Mouse (Mus musculus) myocyte (in vitro differentiated cells): Measurements from ENCODE around the gene Spert. TPM values are rescaled to one million over a fixed set of nuclear protein-coding genes. Genes with fewer than 3 reads are reported as not detected.

Source experiments
- H3K27me3 ChIP-seq: one replicate; pipeline ENCODE4 v1.6.1; 2011; ENCODE audit not compliant: control insufficient read depth, insufficient read depth, insufficient read length
- H3K36me3 ChIP-seq: one replicate; pipeline ENCODE4 v1.6.1; 2011; ENCODE audit not compliant: control insufficient read depth, insufficient read depth
- H3K4me2 ChIP-seq: one replicate; pipeline ENCODE4 v1.6.1; 2011; ENCODE audit warnings: low read depth, control low read depth
- H3K4me3 ChIP-seq: one replicate; pipeline ENCODE4 v1.5.1; 2011; ENCODE audit warnings: mild to moderate bottlenecking, control low read depth, moderate library complexity
- H3K79me2 ChIP-seq: one replicate; pipeline ENCODE4 v1.6.1; 2011; ENCODE audit not compliant: control insufficient read depth, insufficient read depth
- H3ac ChIP-seq: one replicate; pipeline ENCODE4 v1.6.1; 2011; ENCODE audit not compliant: control insufficient read depth, insufficient read length
- CEBPB ChIP-seq: IDR thresholded peaks from 2 replicates; pipeline ENCODE4 v1.6.1; 2011; ENCODE audit warnings: mild to moderate bottlenecking, moderate library complexity; ENCODE audit not compliant: poor library complexity, insufficient read depth, severe bottlenecking
- E2F4 ChIP-seq: IDR thresholded peaks from one replicate; pipeline ENCODE4 v1.6.1; 2011; ENCODE audit warnings: mild to moderate bottlenecking, control low read depth, moderate library complexity; ENCODE audit not compliant: insufficient read depth
- MAX ChIP-seq: IDR thresholded peaks from one replicate; pipeline ENCODE4 v1.6.1; 2011; ENCODE audit warnings: low read depth, mild to moderate bottlenecking, control low read depth
- MYOD1 ChIP-seq, 3 experiments: IDR thresholded peaks; one replicate each; pipeline ENCODE4 v1.6.1; 2011; ENCODE audit warnings: control low read depth in 2 of 3, low read depth in 2 of 3, mild to moderate bottlenecking in 2 of 3, moderate library complexity in 1 of 3; ENCODE audit not compliant: insufficient read length in 2 of 3, control insufficient read depth in 1 of 3
- MYOG ChIP-seq, 3 experiments: IDR thresholded peaks; one replicate each; pipeline ENCODE4 v1.6.1; 2011; ENCODE audit warnings: control low read depth in 2 of 3, low read depth in 2 of 3, mild to moderate bottlenecking in 2 of 3; ENCODE audit not compliant: insufficient read length in 2 of 3, control insufficient read depth in 1 of 3, insufficient read depth in 1 of 3
- POLR2A ChIP-seq: IDR thresholded peaks from one replicate; pipeline ENCODE4 v1.6.1; 2011; ENCODE audit warnings: low read depth, mild to moderate bottlenecking, control low read depth, moderate library complexity; ENCODE audit not compliant: insufficient read length
- POLR2AphosphoS2 ChIP-seq: IDR thresholded peaks from one replicate; pipeline ENCODE4 v1.6.1; 2011; ENCODE audit warnings: low read depth, control low read depth; ENCODE audit not compliant: insufficient read length
- REST ChIP-seq: IDR thresholded peaks from one replicate; pipeline ENCODE4 v1.6.1; 2011; ENCODE audit warnings: mild to moderate bottlenecking, control low read depth, moderate library complexity; ENCODE audit not compliant: insufficient read depth, insufficient read length
- SRF ChIP-seq: IDR thresholded peaks from one replicate; pipeline ENCODE4 v1.6.1; 2011; ENCODE audit warnings: low read depth; ENCODE audit not compliant: control insufficient read depth, insufficient read length
- TCF12 ChIP-seq: IDR thresholded peaks from one replicate; pipeline ENCODE4 v1.6.1; 2011; ENCODE audit warnings: mild to moderate bottlenecking, control low read depth; ENCODE audit not compliant: poor library complexity, insufficient read depth, severe bottlenecking
- TCF3 ChIP-seq: IDR thresholded peaks from one replicate; pipeline ENCODE4 v1.6.1; 2011; ENCODE audit warnings: low read depth, control low read depth; ENCODE audit not compliant: insufficient read length
- USF1 ChIP-seq: IDR thresholded peaks from one replicate; pipeline ENCODE4 v1.6.1; 2011; ENCODE audit warnings: low read depth, mild to moderate bottlenecking, control low read depth, moderate library complexity
- polyA plus RNA-seq: library from polyadenylated mRNA; unstranded; fragments of >200 nt; fragmentation: generic; extraction: Trizol; gene quantifications from one replicate; pipeline ENCODE4 v1.2.1, GENCODE M21; 2012; ENCODE audit warnings: missing spikeins

Gene Spert
- polyA plus RNA-seq, 1 experiment, result not detected

DNA sequence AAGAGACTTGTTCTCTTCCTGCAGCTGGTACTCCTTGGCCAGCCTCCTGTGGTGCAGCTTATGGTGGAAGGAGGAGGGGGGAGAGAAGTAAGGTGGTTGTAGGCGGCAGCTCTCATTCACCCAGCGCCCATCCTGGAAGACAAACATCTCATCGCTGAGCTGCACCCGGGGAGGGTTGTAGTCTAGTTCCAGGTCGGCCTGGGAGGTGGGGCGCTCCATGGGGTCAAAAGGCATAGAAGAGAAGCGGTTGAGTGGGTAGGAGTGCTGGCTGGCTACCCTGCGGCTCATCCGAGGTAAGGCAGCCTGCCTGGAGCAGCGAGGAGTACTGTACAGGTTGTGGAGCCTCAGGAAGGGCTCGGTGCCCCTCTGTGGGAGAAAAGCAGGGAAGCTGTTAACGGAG, 9.0 kb downstream of the Spert start:
- no peak overlapping the region for H3ac ChIP-seq
- no peaks in the 10 kb centered on the region for H3K79me2 ChIP-seq
- H3K4me2 ChIP-seq, result no peak overlapping the region
- TF ChIP-seq USF1, result no peak
- no peak for TF ChIP-seq POLR2A
- peaks cover 28% of the 10 kb centered on the region for H3K27me3 ChIP-seq
- no peaks in the 10 kb centered on the region for H3K36me3 ChIP-seq
- H3K4me3 ChIP-seq, result no peak overlapping the region

DNA sequence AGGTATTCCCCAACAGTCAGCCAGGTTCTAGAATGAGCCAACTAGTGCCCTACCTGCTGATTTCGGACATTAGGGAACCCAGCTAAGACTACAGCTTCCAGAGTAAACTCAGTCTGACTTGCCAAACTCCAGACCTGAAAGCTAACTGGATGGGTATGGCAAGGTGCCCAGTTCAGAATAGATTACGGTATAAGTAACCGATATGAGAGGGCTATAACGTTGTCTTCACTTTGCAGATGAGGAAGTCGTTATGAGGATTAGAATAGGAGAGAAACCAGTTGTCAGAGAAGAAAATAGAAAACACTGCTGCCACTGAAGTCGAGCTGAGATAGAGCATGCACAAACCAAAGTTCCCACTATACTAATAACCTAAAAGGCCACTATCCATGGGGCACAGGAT, 13.9 kb downstream of the Spert start:
- no peak overlapping the region for H3ac ChIP-seq
- no peaks in the 10 kb centered on the region for H3K36me3 ChIP-seq
- no peaks in the 10 kb centered on the region for H3K79me2 ChIP-seq
- peaks cover 27% of the 10 kb centered on the region for H3K27me3 ChIP-seq
- no peak overlapping the region for H3K4me3 ChIP-seq
- TF ChIP-seq E2F4 (no peak), SRF (no peak), POLR2AphosphoS2 (no peak), MAX (no peak), TCF12 (no peak), MYOG (IDR thresholded peaks at IDR 0.05; ENCODE audit: control insufficient read depth in 1 of 3, insufficient read depth in 1 of 3, insufficient read length in 2 of 3, low read depth in 2 of 3) (no peak), POLR2A (no peak), TCF3 (no peak), REST (no peak), CEBPB (no peak)
- H3K4me2 ChIP-seq, result no peak overlapping the region

DNA sequence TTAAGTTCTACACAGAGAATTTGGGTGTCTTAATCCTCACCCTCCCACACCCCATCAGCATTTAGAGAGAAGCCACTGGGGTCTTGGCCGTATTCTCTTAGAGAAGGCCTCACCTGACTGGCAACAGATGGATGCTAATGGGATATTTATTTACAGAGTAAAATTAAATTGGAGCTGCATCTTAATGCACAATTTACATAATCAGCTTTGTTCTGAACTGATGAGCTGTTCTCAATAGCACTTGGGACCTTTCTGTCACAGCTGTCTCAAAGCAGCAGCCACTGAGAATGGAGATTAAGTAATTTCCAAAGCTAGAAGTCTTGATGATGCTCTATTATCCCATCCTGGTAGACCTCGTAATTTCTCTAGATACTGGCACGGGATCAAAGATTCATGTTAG, 26.6 kb downstream of the Spert start:
- H3K4me2 ChIP-seq, result no peak overlapping the region

DNA sequence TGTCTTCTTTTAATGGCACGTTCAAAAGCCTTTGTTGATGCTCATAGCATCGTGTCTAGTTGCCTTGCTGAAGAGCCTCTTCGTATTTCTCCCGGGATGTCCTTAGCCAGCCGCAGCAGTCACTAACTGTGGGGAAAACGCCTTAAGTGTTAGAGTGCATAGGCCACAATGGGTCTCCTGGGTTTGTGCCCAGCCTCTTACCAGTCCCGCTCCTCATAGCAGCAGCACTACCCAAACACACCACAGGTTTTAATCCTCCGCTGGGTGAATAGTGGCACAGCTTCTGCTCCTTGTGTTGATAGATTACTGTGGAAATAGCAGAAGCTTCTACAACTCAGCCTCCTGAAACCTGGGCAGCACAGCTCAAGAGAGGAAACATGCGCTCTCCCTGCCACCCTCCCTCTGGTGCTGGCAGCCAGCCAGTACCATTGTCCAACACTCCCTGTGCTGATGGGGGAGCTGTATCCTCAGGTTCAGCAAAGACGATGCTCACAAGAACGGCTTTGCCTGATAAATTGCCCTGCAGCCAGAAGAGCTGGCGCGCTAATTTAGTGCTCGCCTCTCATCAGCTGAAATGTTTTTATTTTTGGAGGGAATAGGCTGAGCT, 27.3 kb downstream of the Spert start:
- H3K79me2 ChIP-seq, result no peaks in the 10 kb centered on the region
- H3K4me3 ChIP-seq, result no peak overlapping the region
- no peaks in the 10 kb centered on the region for H3K36me3 ChIP-seq
- no peak overlapping the region for H3ac ChIP-seq
- peaks cover 17% of the 10 kb centered on the region for H3K27me3 ChIP-seq
- no peak for TF ChIP-seq E2F4
- TF ChIP-seq MYOD1 (IDR thresholded peaks at IDR 0.05; ENCODE audit: control insufficient read depth in 1 of 3, insufficient read length in 2 of 3, low read depth in 2 of 3), result no peak
- no peak for TF ChIP-seq TCF3
- TF ChIP-seq USF1, result no peak
- no peak for TF ChIP-seq TCF12
- TF ChIP-seq MYOG (IDR thresholded peaks at IDR 0.05; ENCODE audit: control insufficient read depth in 1 of 3, insufficient read depth in 1 of 3, insufficient read length in 2 of 3, low read depth in 2 of 3), result no peak
- TF ChIP-seq SRF, result no peak
- no peak for TF ChIP-seq MAX
- no peak for TF ChIP-seq CEBPB
- no peak for TF ChIP-seq REST
- no peak for TF ChIP-seq POLR2A
- no peak for TF ChIP-seq POLR2AphosphoS2
- H3K4me2 ChIP-seq, result no peak overlapping the region

More for the DNA sequence above, 26.6 kb downstream of the Spert start:
- no peaks in the 10 kb centered on the region for H3K79me2 ChIP-seq
- H3K36me3 ChIP-seq, result no peaks in the 10 kb centered on the region
- H3ac ChIP-seq, result no peak overlapping the region
- TF ChIP-seq REST (no peak), MYOG (IDR thresholded peaks at IDR 0.05; ENCODE audit: control insufficient read depth in 1 of 3, insufficient read depth in 1 of 3, insufficient read length in 2 of 3, low read depth in 2 of 3) (no peak), MAX (no peak), POLR2A (no peak), TCF12 (no peak), SRF (no peak), E2F4 (no peak), USF1 (no peak), POLR2AphosphoS2 (no peak)
- peaks cover 10% of the 10 kb centered on the region for H3K27me3 ChIP-seq
- H3K4me3 ChIP-seq, result no peak overlapping the region

DNA sequence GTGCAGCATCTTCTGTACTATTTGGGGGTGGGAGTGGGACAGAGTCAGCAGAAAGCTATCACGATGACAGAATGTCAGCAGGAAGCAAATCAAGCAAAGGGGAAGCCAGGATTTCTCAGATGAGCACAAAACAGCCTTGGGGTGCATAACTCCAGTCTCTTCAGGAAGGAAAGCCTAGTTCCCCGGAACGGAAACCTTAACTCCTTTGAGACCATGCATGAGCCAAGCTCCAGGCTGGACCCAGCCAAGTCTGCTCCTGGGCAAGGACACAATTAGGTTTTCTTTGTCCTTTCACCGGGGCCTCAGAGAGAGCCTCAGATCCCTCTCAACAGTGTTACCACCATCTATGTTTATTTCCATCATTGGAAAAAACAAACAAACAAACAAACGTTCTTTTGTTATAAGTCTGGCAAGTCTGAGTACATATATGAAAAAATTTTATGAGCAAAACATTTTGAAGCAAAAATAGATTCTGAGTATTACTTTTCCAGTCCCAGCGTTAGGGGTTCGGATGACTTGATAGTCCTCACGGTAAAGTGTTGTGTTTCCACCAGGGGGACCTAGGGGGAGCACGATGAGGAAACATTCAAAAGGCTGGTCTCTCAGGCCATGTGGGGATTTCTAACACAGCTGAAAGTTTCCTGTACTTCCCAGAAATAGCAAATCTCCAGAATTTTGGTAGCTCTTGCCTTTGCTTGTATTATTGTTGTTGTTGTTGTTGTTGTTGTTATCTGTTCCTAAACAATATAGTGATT, 31.2 kb downstream of the Spert start:
- no peak overlapping the region for H3K4me2 ChIP-seq
- TF ChIP-seq REST (no peak), CEBPB (no peak), TCF3 (no peak), POLR2AphosphoS2 (no peak), E2F4 (no peak), POLR2A (no peak), SRF (no peak), MYOD1 (IDR thresholded peaks at IDR 0.05; ENCODE audit: control insufficient read depth in 1 of 3, insufficient read length in 2 of 3, low read depth in 2 of 3) (no peak), USF1 (no peak), TCF12 (no peak), MYOG (IDR thresholded peaks at IDR 0.05; ENCODE audit: control insufficient read depth in 1 of 3, insufficient read depth in 1 of 3, insufficient read length in 2 of 3, low read depth in 2 of 3) (no peak), MAX (no peak)
- no peaks in the 10 kb centered on the region for H3K79me2 ChIP-seq
- H3K27me3 ChIP-seq, result peaks cover 33% of the 10 kb centered on the region
- no peaks in the 10 kb centered on the region for H3K36me3 ChIP-seq
- no peak overlapping the region for H3K4me3 ChIP-seq
- no peak overlapping the region for H3ac ChIP-seq
